Mouse (Mus musculus): ENCODE measurements around the gene Gm1113. TPM values are rescaled to one million over a fixed set of nuclear protein-coding genes. Genes with fewer than 3 reads are reported as not detected.

Gene Gm1113
- total RNA-seq (2021), result not detected

- intact Hi-C loops (cut with DNase I), result no loop called here
Measured at GRCm38 (mm10) chr9:35518169-35518568, at the start of gene Gm1113. TSS of gene Gm1113 (minus strand) at chr9:35518269.

GRCm38 (mm10) chr9:35564536-35565240 is 46.6 kb upstream of the Gm1113 start:
- intact Hi-C loops (cut with DNase I), result no loop called here
- DNase-seq (ENCODE audit: low spot score in 2 of 2), result no peak

More at GRCm38 (mm10) chr9:35518169-35518568, at the start of gene Gm1113:
- DNase-seq (ENCODE audit: low spot score in 2 of 2), result no peak

- DNase-seq (ENCODE audit: low spot score in 2 of 2), result no peak
- intact Hi-C loops (cut with DNase I), result no loop called here
Measured at GRCm38 (mm10) chr9:35561583-35561982, 43.5 kb upstream of the Gm1113 start.

GRCm38 (mm10) chr9:35561076-35561475 is 43.0 kb upstream of the Gm1113 start:
- intact Hi-C loops (cut with DNase I), result no loop called here
- no peak for DNase-seq (ENCODE audit: low spot score in 2 of 2)

GRCm38 (mm10) chr9:35559009-35559890 is 41.2 kb upstream of the Gm1113 start:
- DNase-seq (ENCODE audit: low spot score in 2 of 2), result peak; percentile 84 to 86
- intact Hi-C loops (cut with DNase I), result no loop called here

- peak; percentile 77 to 87 for DNase-seq (ENCODE audit: low spot score in 2 of 2)
- intact Hi-C loops (cut with DNase I), result no loop called here
Measured at GRCm38 (mm10) chr9:35558257-35559008, 40.4 kb upstream of the Gm1113 start, which contains the start of the genes Ddx25 and Pus3. TSS of gene Ddx25 (minus strand) at chr9:35558528. TSS of gene Pus3 (plus strand) at chr9:35558595.

GRCm38 (mm10) chr9:35556494-35557102 is 38.5 kb upstream of the Gm1113 start:
- peak in 1 of 2 experiments; percentile 1 for DNase-seq (ENCODE audit: low spot score in 2 of 2)
- intact Hi-C loops (cut with DNase I), result no loop called here

- DNase-seq (ENCODE audit: low spot score in 2 of 2), result no peak
- intact Hi-C loops (cut with DNase I), result no loop called here
Measured at GRCm38 (mm10) chr9:35548455-35548854, 30.4 kb upstream of the Gm1113 start.

GRCm38 (mm10) chr9:35546745-35547144 is 28.7 kb upstream of the Gm1113 start:
- intact Hi-C loops (cut with DNase I), result no loop called here
- DNase-seq (ENCODE audit: low spot score in 2 of 2), result no peak

- intact Hi-C loops (cut with DNase I), result no loop called here
- no peak for DNase-seq (ENCODE audit: low spot score in 2 of 2)
Measured at GRCm38 (mm10) chr9:35545704-35546103, 27.6 kb upstream of the Gm1113 start.

- intact Hi-C loops (cut with DNase I), result no loop called here
- no peak for DNase-seq (ENCODE audit: low spot score in 2 of 2)
Measured at GRCm38 (mm10) chr9:35544666-35545065, 26.6 kb upstream of the Gm1113 start.

- DNase-seq (ENCODE audit: low spot score in 2 of 2), result no peak
- intact Hi-C loops (cut with DNase I), result no loop called here
Measured at GRCm38 (mm10) chr9:35543099-35543860, 25.2 kb upstream of the Gm1113 start.

- no peak for DNase-seq (ENCODE audit: low spot score in 2 of 2)
- intact Hi-C loops (cut with DNase I), result no loop called here
Measured at GRCm38 (mm10) chr9:35541941-35542340, 23.9 kb upstream of the Gm1113 start.

GRCm38 (mm10) chr9:35541488-35541887 is 23.4 kb upstream of the Gm1113 start:
- DNase-seq (ENCODE audit: low spot score in 2 of 2), result peak; percentile 59 to 70
- intact Hi-C loops (cut with DNase I), result no loop called here

GRCm38 (mm10) chr9:35541024-35541423 is 23.0 kb upstream of the Gm1113 start:
- DNase-seq (ENCODE audit: low spot score in 2 of 2), result no peak
- intact Hi-C loops (cut with DNase I), result no loop called here

GRCm38 (mm10) chr9:35539001-35539750 is 21.1 kb upstream of the Gm1113 start:
- DNase-seq (ENCODE audit: low spot score in 2 of 2), result no peak
- intact Hi-C loops (cut with DNase I), result no loop called here

- intact Hi-C loops (cut with DNase I), result loop anchor here (2.0 kb wide), 1 partner anchor 253 kb away; no protein-coding TSS in a partner anchor
- DNase-seq (ENCODE audit: low spot score in 2 of 2), result no peak
Measured at GRCm38 (mm10) chr9:35535876-35536275, 17.8 kb upstream of the Gm1113 start.

GRCm38 (mm10) chr9:35535110-35535509 is 17.0 kb upstream of the Gm1113 start:
- peak; percentile 28 to 37 for DNase-seq (ENCODE audit: low spot score in 2 of 2)
- intact Hi-C loops (cut with DNase I), result loop anchor here (2.0 kb wide), 1 partner anchor 252 kb away; no protein-coding TSS in a partner anchor
